Mouse (Mus musculus) cerebellum, adult 11 months (tissue): ENCODE results near the gene Bspry.
A peak's percentile ranks its signal among the peaks of the same experiment; 100 is the strongest.
"Not testable (repeated sequence)": the region's sequence is repeated elsewhere in the genome, so short reads cannot be mapped to it uniquely, and the experiment has no call there.

Experiments
- DNase-seq: peaks from one replicate; pipeline ENCODE4 v3.0.0; 2022

Bspry gene

GRCm38 (mm10) chr4:62479937-62480708 is at the start of gene Bspry:
Bspry (plus strand) TSS chr4:62480053.
- peak; percentile 33 for DNase-seq

DNA sequence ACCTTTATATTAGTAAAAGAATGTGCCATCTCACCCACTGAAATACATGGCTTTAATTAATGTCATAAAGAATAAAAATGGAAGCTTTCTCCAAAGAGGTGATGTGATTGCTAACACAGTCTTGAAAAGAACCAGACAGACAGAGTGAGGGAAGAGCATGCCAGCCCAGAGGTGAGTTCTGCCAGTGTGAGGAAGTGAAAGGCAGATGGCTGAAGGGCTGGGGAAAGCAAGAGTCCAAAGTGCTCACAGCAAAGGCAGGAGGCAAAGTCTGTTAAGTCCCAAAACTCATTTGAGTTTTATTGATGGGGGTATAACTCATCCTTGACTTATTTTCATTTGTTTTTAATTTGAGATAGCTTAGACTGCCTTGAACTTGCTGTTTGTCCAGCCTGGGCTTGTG is 49.2 kb upstream of the Bspry start:
- no peak for DNase-seq

GRCm38 (mm10) chr4:62431522-62431921 is 48.3 kb upstream of the Bspry start:
- no peak for DNase-seq

DNA sequence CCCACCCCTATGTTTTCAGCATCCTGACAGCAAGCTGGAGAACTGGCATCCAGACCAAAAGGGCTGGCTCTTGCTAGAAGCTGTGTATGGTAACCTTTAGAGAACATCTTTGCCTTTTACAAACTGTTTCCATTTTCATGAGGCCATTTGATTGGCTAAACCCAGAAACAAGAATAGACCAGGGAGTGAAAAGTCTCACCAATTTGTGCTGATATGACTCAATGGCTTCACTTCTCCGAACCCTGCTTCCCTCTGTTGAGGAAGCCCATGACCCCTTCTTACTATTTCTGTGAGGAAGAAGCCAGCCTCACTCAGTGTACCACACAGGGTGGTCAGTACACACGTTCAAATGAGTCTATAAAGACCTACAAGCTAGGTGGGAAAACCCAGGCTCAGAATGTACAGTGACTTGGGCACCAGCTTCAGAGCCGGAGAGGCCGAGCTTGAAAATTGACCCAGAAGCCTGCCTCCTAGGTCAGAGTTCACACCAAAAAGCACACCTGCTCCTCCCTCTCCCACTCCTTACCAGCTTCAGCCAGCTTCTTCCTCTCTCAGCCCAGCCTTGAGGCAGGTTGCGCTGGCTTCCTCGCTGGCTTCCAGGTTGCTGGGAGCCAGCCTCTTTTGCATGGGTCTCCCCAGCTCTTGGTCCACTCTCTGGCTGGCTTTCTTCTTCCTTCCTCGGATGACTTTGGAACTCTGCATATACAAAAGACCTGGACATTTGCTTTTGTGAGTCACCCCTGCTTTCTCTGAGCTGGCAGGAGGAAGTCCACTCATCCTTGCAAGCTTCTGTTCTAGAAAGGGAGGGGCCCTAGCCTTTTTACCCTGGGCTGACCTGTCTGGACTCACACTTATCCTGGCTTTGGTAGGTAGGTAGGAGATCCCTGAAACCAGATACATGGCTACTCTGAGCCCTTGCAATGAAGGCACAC is 45.6 kb upstream of the Bspry start:
- no peak for DNase-seq

DNA sequence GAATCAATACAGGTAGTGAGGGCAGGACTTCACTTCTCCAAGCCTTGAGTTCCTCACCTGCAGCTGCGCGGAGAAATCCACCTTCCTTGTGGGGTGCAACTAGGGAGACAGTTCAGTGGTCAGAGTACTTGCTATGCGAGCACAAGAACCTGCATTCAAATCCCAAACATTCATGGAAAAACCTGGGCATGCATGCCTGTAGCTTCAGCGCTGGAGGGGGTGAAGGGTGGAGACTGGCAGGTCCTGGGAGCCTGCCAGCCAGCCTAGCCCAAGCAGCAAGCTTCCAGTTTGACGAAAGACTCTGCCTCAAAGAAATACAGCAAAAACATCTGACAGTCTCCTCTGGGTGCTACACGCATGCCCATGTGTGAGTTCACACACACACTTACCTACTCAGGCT is 44.8 kb upstream of the Bspry start, which contains the start of gene Rnf183:
Rnf183 (minus strand) TSS at position 172 of the 400 bp plus-strand sequence.
- no peak for DNase-seq

- DNase-seq = no peak
Observed at GRCm38 (mm10) chr4:62437256-62437778, 42.5 kb upstream of the Bspry start.

- DNase-seq = no peak
Observed at GRCm38 (mm10) chr4:62437871-62438270, 42.0 kb upstream of the Bspry start.

DNA sequence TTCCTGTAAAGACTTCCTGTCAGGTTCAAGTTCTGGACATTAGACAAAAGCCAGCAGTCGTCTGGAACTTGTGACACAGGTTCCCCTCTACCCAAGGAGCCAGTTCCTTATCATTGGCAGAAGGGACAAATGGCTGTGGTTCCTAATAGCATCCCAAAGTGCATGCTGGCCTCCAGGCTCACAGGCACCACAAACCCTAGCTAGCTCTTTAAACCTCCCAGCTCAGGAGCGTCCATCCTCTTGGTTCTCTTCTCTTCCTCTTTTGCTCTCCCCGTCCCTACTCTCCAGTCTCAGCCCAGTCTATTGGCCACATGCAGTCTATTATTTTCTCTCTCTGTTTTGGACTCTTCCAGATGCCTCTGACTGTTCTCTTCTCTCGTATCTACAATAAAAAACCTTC is 40.1 kb upstream of the Bspry start:
- no peak for DNase-seq

- peak; percentile 77 for DNase-seq
Observed at GRCm38 (mm10) chr4:62440544-62440943, 39.3 kb upstream of the Bspry start.

- DNase-seq = no peak
Observed at GRCm38 (mm10) chr4:62440986-62441385, 38.9 kb upstream of the Bspry start.

GRCm38 (mm10) chr4:62454995-62455394 is 24.9 kb upstream of the Bspry start:
- DNase-seq = peak; percentile 29

DNA sequence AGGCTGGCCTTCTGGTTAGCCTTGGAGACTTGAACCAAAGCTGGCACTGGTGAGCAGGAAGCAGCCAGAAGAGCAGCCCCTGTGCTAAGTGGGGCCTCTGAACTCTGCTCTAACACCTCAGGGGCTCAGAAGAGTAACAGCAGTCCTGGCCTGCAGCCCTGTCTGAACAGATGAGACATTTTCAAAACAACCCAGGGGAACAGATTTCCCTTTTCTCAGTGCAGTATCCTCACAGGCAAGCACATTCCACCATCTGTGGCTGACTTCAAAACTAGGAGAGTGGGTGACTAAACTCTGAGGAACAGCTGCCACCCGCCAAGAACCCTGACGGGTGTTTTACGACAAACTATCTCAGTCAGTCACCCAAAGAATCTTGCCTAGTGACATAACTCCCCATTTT is 20.8 kb upstream of the Bspry start:
- no peak for DNase-seq

DNA sequence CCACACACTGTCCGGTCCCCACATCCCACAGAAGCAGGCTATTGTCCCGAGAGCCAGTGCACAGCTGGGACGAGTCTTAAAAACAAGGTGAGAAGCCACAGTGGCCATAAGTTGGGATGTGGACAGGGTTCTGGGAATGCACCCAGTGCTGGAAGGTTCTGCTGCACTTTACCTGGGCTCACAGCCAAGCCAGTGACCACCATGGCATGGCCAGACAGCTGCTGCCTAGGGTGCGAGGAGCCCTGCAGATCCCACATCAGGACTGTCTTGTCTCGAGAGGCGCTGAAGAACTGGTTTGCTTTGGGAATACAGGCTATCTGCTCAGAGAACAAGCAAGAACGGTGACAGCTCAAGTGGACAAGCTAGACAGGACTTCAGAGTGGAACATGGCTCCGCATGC is 19.5 kb upstream of the Bspry start:
- no peak for DNase-seq

GRCm38 (mm10) chr4:62463124-62463523 is 16.7 kb upstream of the Bspry start:
- DNase-seq = no peak

GRCm38 (mm10) chr4:62468158-62468557 is 11.7 kb upstream of the Bspry start:
- DNase-seq = no peak

DNA sequence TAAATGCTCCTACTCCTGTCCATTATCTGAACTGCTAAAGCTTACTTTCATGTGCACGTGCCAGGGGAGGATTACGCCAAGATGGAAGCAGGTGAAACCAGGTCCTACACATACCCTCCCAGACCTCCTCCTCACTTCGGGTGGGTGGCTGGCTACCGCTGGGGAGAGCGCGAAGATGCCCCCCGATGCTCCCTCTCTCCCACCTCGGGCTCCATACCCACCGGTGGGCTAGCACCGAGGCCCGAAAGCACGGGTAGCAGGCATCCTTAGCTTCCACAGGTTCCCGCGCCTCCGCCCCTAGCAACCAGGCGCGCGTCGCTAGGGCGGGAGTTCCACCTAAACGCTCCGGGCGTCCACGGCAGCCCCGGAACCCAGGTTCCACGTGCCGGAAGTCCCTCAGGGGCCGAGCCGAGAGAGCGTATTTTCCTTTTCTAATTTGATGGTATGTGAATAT is 9.2 kb upstream of the Bspry start, which contains the start of gene Wdr31:
Wdr31 (minus strand) TSS at position 299 of the 454 bp plus-strand sequence.
- peak; percentile 73 for DNase-seq

GRCm38 (mm10) chr4:62472071-62472470 is 7.8 kb upstream of the Bspry start:
- DNase-seq = no peak

DNA sequence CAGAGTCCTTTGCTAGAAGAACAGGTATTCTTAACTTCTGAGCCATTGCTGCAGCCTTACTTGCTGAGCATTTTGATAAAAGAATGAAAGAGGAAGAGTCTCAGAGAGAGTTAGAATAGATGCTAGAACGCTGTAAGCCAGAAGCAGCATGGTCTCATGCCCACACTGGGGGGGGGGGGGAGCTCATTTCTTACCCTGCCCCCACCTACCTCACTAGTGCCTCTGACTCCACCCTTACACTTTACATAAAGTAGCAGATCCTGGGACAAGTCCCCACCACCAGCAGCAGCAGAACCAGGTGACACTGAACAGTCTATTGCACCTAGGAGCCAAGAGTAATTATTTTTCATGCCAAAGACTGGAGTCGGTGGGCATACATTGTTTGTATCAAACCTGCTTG is 4.7 kb upstream of the Bspry start:
- no peak for DNase-seq

DNA sequence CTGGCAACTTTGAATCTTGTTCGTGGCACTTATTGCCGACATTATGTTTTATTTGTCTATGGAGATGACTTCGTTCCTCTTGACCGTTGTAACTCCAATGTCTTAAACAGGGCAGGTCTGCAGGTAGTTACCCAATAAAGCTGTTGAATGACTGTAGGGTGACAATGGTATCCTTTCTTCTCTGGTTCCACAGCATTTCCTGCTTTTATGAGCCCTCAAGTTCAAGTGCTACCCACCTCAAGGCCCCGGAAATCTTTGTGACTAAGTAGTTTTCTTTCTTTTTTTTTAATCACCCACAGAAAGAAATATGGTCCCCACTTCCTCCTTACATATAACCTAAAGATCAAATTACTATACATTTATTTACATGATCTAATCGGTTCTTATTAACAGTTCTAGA is 4.1 kb upstream of the Bspry start:
- DNase-seq = no peak

- DNase-seq = no peak
Observed at GRCm38 (mm10) chr4:62477542-62478244, 2.2 kb upstream of the Bspry start.

- not testable (repeated sequence) for DNase-seq
Observed at GRCm38 (mm10) chr4:62479593-62479936, 288 bp upstream of the Bspry start.

- no peak for DNase-seq
Observed at GRCm38 (mm10) chr4:62480709-62481605, 1.1 kb downstream of the Bspry start.
